Mouse (Mus musculus): Measurements from ENCODE around the gene Rhcg.

- TF ChIP-seq CTCF (IDR thresholded peaks at IDR 0.05; ENCODE audit: control insufficient read depth, insufficient read depth, insufficient read length) (no peak), MAX (IDR thresholded peaks at IDR 0.05) (no peak), FOSL1 (IDR thresholded peaks at IDR 0.05; ENCODE audit: insufficient read depth, low read length, poor library complexity, severe bottlenecking) (no peak), USF1 (IDR thresholded peaks at IDR 0.05; ENCODE audit: low read depth) (no peak)
These were observed 55.1 kb downstream of the Rhcg start for GRCm38 (mm10) chr7:79562385-79562784.

Data from C2C12 (cell line).